Mouse (Mus musculus): ENCODE results near the gene Cfap97.
"Not testable (repeated sequence)": the region's sequence is repeated elsewhere in the genome, so short reads cannot be mapped to it uniquely, and the experiment has no call there.

Gene Cfap97

DNA sequence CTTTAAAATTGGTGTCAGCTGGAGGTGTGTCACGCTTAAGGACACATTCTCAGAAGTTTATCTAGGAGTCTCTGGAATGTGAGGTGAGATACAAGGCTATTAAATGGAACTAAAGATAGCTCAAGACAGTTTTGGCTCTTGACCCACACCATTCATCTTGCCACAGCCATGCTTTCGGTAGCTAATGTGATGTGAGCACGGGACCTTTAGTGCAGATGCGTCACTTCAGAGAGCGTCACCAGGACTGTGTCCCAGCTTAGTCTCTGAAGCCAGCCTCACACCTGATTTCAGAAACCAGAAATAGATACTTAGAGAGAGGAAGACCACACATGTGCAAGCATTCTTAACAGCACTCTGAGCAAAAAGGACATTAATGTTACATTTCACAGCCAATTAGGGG lies 75.1 kb downstream of the Cfap97 start:
- DNase-seq (ENCODE audit: low spot score in 2 of 2): no peak

DNA sequence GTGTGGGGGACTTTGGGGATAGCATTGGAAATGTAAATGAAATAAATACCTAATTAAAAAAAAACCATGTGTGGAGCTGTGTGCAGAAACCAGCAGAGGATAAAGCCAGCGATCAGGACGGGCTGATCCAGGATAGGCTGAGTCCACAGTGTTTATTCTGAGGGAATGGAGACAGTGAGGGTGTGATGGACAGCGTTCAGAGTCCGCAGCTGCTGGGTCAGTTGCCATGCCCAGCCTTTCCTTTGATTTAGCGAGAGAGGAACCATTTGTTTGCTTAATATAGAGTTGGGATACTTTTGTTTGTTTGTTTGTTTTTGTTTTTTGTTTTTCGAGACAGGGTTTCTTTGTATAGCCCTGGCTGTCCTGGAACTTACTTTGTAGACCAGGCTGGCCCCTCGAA lies 80.4 kb downstream of the Cfap97 start:
- not testable (repeated sequence) for DNase-seq (ENCODE audit: low spot score in 2 of 2)

DNA sequence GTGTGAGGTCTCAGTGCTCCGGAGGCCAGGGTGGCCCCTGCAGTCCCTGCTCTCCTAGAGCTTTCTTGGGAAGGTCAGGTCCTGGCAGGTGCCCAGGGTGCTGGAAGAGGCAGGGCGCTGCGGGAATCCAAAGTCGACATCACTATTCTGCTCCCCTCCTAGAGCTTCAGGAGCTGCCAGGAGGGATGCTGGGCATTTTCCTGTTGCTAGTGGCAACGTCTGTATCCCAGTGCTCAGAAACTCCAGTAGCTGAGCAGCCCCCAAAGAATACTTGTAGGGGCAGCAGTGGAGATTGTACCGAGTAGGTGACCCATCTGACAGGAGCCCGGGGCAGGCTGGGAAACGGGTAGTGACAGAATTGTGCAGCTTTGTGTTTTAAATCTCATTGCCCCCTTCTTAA lies 81.2 kb downstream of the Cfap97 start:
- no peak for DNase-seq (ENCODE audit: low spot score in 2 of 2)

DNA sequence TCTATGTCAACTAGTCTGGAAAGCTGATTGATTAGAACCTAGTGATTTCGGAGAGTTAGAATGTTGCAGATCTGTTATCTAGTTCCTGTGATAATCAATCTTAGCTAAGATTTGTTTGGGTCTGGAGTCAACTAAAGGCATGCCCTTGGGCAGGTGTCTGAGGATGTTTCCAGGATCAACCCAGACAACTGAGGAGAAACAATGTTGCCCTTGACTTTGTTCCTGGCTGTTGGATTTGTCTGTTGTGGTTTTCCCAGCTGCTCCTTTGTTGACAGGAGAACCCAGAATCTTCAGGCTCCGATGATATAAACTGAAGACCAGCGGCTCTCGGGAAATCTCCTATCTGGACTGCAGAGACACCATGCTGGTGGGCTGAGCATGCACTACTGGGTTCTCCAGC lies 83.2 kb downstream of the Cfap97 start:
- no peak for DNase-seq (ENCODE audit: low spot score in 2 of 2)

DNA sequence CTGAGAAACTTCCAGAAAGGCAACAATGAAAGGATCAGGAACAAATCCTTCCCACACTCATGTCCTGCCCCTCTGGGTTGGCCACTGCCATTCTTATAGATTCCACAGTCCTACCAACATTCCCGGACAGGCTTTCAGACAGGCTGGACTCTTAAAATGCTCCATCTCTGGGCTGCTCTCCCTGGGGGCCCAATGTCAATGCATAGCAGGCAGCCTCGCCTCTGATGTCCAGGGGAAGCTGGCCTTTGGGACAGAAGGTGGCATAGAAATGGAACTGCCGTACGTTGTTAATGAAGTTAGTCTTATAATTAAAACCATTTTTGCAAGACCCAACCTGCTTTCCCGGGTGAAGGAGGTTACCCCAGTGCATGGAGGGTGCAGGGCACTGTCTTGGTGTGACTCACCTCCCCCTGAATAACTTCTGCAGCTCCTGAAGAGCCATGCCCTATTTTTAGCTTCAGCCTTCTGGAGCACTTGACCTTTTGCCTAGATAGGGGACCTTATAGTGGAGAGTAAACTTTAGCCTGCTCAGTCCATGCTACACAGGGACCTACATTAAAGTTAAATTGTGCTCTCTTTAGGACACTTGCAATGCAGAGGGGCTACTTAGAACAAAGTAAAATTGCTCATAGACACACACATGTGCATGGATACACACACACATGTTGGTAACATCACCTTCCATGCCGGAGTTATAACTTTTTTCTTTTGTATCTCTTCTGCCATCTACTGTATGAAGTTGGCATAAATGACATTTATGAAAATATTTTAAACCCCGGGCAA lies 85.1 kb downstream of the Cfap97 start:
- no peak for DNase-seq (ENCODE audit: low spot score in 2 of 2)

DNA sequence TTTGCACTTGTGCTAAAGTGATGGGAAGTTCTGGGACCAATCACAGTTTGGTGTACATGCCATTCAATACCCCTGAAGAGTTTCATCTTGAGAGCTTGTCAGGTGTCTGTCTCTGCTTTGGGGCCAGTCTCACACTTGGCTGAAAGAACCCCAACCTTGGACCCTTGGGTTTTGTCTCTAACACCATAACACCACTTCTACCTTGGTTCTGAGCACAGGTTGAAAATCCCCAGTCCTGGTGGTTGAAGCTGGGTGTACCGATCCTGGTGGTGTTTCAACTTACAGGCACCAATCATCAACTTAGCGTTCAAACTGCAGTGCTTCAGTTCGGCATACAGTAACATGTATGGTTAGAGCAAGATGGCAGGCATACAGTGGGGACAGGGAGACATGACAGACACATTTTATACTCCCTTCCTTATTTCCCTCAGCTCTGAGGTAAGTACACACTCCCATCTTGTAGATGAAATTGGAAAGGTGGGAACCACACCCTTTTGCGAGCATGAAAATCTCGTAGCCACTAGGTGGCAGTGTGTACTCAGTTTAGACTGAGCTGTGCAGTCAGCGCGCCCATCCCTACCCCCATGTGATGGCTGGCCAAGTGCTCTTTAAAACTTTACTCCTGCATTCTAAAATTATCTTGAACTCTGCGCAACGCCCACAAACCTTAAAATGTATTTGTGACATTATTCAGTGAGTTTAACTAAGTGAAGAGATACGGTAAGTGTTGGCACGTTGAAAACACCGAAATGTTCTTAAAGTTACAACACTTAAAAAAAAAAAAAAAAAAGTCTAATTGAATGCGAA lies 90.2 kb downstream of the Cfap97 start:
- DNase-seq (ENCODE audit: low spot score in 2 of 2): peak; percentile 81 to 85

DNA sequence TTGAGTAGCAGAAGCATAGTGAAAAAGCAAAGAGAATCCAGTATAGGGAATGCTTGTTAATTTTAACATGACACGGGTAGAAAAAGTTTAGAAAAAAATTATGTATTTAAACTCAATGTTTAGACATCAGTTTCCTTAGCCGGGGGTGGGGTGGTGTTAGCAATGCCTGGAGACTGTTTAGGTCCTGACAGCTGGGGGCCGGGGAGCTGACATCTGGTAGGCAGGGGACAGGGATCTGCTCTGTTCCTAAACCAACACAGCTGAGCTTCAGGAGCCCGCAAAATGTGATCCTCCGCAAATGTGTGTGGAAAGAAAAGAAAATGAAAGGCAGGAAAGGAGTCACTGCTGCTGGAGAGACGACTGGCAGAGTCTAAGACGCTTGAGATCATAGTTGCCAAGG lies 91.4 kb downstream of the Cfap97 start:
- DNase-seq (ENCODE audit: low spot score in 2 of 2): no peak
